Mouse (Mus musculus) heart, adult 2 months (tissue): ENCODE results near the gene St6galnac6. TPM values are rescaled to one million over a fixed set of nuclear protein-coding genes. Genes with fewer than 3 reads are reported as not detected.

Experiments used
- DNase-seq, 2 experiments: peaks; one replicate each; pipeline ENCODE4 v3.0.0; 2021
- H3K27ac ChIP-seq: fragments of 200-600 bp; 2 replicates; pipeline ENCODE4 v1.8.1; 2022
- H3K27me3 ChIP-seq: fragments of 200-500 bp; 2 replicates; pipeline ENCODE4 v1.6.1; 2012; ENCODE audit warnings: mild to moderate bottlenecking, low read length, inconsistent platforms, mixed read lengths; ENCODE audit not compliant: control insufficient read depth, insufficient read depth
- H3K36me3 ChIP-seq: fragments of 200-500 bp; 2 replicates; pipeline ENCODE4 v1.6.1; 2012; ENCODE audit warnings: low read length, inconsistent platforms; ENCODE audit not compliant: control insufficient read depth, insufficient read depth
- H3K4me1 ChIP-seq: fragments of 200-500 bp; 2 replicates; pipeline ENCODE4 v1.6.1; 2011; ENCODE audit warnings: low read length; ENCODE audit not compliant: control insufficient read depth, insufficient read depth
- H3K4me3 ChIP-seq: fragments of 200-600 bp; 2 replicates; pipeline ENCODE4 v1.8.1; 2022
- H3K79me2 ChIP-seq: fragments of 200-500 bp; replicated peaks from 2 replicates; pipeline ENCODE4 v1.6.1; 2012; ENCODE audit warnings: mild to moderate bottlenecking, inconsistent platforms, low read length, moderate library complexity, mixed read lengths; ENCODE audit not compliant: control insufficient read depth, insufficient read depth
- H3K9ac ChIP-seq: fragments of 200-500 bp; 2 replicates; pipeline ENCODE4 v1.6.1; 2012; ENCODE audit warnings: low read depth, mild to moderate bottlenecking, control low read depth, inconsistent platforms, low read length, mixed read lengths
- CTCF ChIP-seq: fragments of 200-600 bp; IDR thresholded peaks from 2 replicates; pipeline ENCODE4 v1.8.1; 2022; ENCODE audit warnings: antibody characterized with exemption, mild to moderate bottlenecking, moderate library complexity
- EP300 ChIP-seq: fragments of 200-500 bp; IDR thresholded peaks from 2 replicates; pipeline ENCODE4 v1.6.1; 2011; ENCODE audit warnings: low read depth, low read length, control low read depth; ENCODE audit not compliant: insufficient read depth
- POLR2A ChIP-seq: fragments of 200-500 bp; IDR thresholded peaks from 2 replicates; pipeline ENCODE4 v1.6.1; 2011; ENCODE audit warnings: mild to moderate bottlenecking, low read depth, low read length, control low read depth; ENCODE audit not compliant: insufficient read depth
- WGBS: fragments of 180-500 bp; shearing (Covaris S2); methylation state at CpG from one replicate; pipeline ENCODE4 v1.1.7; 2018; 5-methylcytosine and 5-hydroxymethylcytosine counted together
- intact Hi-C: fragments of 180-260 bp; cut with DNase I; formaldehyde crosslinking; loops from one replicate; pipeline ENCODE4 v1.15.1; 2025
- polyA plus RNA-seq: library from polyadenylated mRNA; depleted of rRNA; stranded (reverse); fragments of >200 nt; gene quantifications from 2 replicates; pipeline ENCODE4 v1.2.3, GENCODE M21; 2012
- total RNA-seq, 2 experiments: library from RNA; stranded (reverse); gene quantifications; 2 replicates each; pipeline ENCODE4 v1.2.3; 2021

The St6galnac6 gene
- total and polyA plus RNA-seq, 3 experiments = 107 to 129 (median 125) TPM

DNA sequence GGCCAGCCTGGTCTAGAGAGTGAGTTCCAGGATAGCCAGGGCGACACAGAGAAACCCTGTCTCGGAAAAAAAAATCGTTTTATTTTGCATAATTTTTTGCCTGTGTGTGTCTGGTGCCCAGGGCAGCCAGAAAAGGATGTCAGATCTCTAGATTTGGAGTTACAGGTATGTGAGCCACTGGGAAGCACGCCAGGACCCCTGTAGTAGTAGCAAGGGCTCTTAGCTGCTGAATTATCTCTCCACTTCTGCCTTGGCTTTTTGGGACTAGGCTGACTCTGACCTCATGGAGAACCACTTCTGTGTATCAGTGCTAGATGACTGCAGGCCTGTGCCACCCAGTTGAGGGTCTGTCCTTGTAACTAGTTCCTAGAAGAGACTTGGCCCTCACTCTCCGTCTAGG lies 42.3 kb downstream of the St6galnac6 start:
- WGBS = 77% methylated on average over 5 of the region's 5 CpGs

DNA sequence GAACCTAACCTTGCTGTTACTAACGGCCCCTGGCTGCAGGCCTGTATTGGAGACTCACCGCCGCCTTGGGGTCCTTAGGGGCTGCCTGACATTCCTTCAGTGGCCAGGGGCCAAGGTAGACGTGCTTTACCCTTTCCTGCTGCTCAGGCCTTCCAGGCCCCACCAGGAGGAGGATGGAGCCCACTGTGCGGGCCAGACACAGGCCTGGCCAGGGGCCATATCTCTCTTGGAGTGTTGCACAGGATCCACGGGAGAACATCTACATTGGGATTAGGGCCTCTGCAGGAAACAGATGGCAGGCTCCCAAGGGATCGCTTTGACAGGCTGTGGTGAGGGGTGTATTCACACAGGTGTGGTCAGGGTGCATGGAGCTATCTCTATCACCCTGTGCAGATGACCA lies 43.3 kb downstream of the St6galnac6 start:
- peak; percentile 74 to 80 for DNase-seq
- H3K36me3 ChIP-seq = no peaks in the 10 kb centered on the region
- H3K9ac ChIP-seq = no peak overlapping the region
- H3K27me3 ChIP-seq = no peaks in the 10 kb centered on the region
- WGBS = 40% methylated on average over 7 of the region's 7 CpGs
- intact Hi-C loops = no loop called here
- H3K4me1 ChIP-seq = peaks cover 29% of the 10 kb centered on the region
- H3K79me2 ChIP-seq = no peaks in the 10 kb centered on the region
- TF ChIP-seq CTCF (peak; percentile 21), POLR2A (no peak), EP300 (peak; percentile 93)
- no peak overlapping the region for H3K4me3 ChIP-seq
- peak overlapping the region; percentile 95 for H3K27ac ChIP-seq

More for the DNA sequence above, 42.3 kb downstream of the St6galnac6 start:
- H3K27me3 ChIP-seq = no peaks in the 10 kb centered on the region
- intact Hi-C loops = no loop called here
- H3K4me3 ChIP-seq = no peak overlapping the region
- H3K9ac ChIP-seq = no peak overlapping the region
- no peak for DNase-seq
- H3K79me2 ChIP-seq = no peaks in the 10 kb centered on the region
- H3K36me3 ChIP-seq = no peaks in the 10 kb centered on the region
- peaks cover 35% of the 10 kb centered on the region for H3K4me1 ChIP-seq
- peak overlapping the region; percentile 95 for H3K27ac ChIP-seq
- TF ChIP-seq POLR2A (no peak), EP300 (no peak)

DNA sequence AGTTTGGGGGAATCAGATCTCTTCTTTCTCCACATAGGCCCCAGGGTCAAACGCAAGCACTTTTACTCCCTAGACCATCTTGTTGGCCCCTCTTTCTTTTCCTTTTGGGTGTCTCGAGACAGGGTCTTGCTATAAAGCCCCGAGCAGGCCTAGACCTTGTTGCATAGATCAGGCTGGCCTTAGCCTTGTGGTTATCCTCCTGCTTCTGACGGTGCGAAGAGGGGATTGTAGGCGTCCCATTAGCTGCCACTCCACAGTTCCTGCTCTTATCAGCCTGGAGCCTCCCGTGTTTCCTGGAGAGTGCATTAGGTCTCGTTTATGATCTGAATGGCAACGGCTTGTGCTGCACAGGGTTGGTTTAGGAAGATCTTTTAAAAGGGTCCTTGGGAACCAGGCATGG lies 44.6 kb downstream of the St6galnac6 start:
- no peak overlapping the region for H3K4me3 ChIP-seq
- TF ChIP-seq POLR2A (no peak), CTCF (no peak)
- no peaks in the 10 kb centered on the region for H3K27me3 ChIP-seq
- 62% methylated on average over 9 of the region's 9 CpGs for WGBS
- no peak for DNase-seq
- intact Hi-C loops = no loop called here
- no peaks in the 10 kb centered on the region for H3K36me3 ChIP-seq
- 0 out of 2 replicates have a peak, but pooled peaks cover 3% of the 10 kb centered on the region for H3K79me2 ChIP-seq
- H3K27ac ChIP-seq = peak overlapping the region; percentile 95
- H3K4me1 ChIP-seq = peaks cover 28% of the 10 kb centered on the region
- no peak overlapping the region for H3K9ac ChIP-seq

DNA sequence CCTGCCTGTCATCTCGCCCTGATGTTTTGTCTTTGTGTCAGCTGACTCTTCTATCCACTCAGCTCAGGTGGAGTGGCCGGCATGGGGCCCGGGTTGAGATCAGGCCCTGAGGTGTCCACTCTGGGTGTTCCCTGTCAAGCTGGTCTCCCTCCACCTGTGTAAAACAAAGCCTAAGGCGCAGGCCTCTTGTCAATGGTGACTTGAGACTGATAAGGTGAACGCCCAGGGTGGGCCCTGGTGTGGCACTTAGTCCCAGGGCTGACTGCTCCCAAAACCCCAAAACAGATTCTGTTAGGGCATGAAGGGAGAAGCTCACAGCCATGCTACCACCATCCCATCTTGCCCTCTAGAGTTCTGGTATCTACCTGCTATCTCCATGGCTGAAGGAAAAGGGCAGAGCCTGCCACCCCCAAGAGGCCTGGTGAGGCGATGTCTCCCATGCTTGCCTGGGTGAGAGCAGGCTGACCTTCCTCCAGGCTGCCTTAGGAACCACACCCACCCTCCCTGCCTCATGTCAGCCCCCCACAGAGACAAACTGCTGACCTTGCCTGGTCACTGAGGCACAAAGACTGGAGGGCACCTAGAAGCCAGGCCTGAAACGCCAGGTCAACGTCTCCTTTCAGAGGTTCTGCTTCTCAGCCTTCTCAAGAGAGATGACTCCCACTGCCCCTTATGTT lies 45.4 kb downstream of the St6galnac6 start:
- H3K9ac ChIP-seq = 0 out of 2 replicates have a peak overlapping the region, but pooled peaks have one; percentile 6
- 75% methylated on average over 8 of the region's 8 CpGs for WGBS
- H3K36me3 ChIP-seq = no peaks in the 10 kb centered on the region
- H3K4me3 ChIP-seq = no peak overlapping the region
- no peak for DNase-seq
- peak overlapping the region; percentile 95 for H3K27ac ChIP-seq
- 0 out of 2 replicates have a peak, but pooled peaks cover 3% of the 10 kb centered on the region for H3K79me2 ChIP-seq
- peaks cover 27% of the 10 kb centered on the region for H3K4me1 ChIP-seq
- no peaks in the 10 kb centered on the region for H3K27me3 ChIP-seq
- intact Hi-C loops = no loop called here
- no peak for TF ChIP-seq CTCF
- no peak for TF ChIP-seq EP300
- TF ChIP-seq POLR2A = no peak

DNA sequence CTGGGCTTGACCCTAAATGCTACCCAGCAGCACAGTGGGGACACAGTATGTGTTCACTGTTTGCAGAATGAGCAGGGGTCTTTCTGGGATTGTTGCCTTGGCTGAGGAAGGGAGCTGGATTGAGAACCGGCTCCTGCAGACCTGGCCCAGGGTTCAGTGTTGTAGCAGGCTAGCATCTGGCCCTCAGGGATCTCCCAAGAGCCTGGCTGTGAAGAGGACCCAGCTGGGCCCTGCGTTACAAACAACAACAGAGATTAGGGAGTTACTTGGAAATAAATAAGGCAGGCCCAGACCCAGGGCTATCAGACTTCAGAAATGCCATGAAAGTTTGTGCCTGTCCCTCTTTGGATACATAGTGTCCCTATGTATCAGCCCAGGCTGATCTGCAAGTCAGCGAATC lies 46.1 kb downstream of the St6galnac6 start:
- DNase-seq = no peak
- no peaks in the 10 kb centered on the region for H3K27me3 ChIP-seq
- no peaks in the 10 kb centered on the region for H3K36me3 ChIP-seq
- 51% methylated on average over 3 of the region's 3 CpGs for WGBS
- no peak overlapping the region for H3K4me3 ChIP-seq
- peaks cover 26% of the 10 kb centered on the region for H3K4me1 ChIP-seq
- TF ChIP-seq POLR2A = no peak
- no peak; the same call in 1 of the 2 replicates for TF ChIP-seq CTCF
- TF ChIP-seq EP300 = no peak
- H3K79me2 ChIP-seq = peaks cover 3% of the 10 kb centered on the region; the same call in 1 of the 2 replicates
- H3K27ac ChIP-seq = peak overlapping the region; percentile 95
- H3K9ac ChIP-seq = peak overlapping the region; percentile 6; the same call in 1 of the 2 replicates
- intact Hi-C loops = loop anchor here (1.0 kb wide), 1 partner anchor 10 kb away; no protein-coding TSS in a partner anchor

DNA sequence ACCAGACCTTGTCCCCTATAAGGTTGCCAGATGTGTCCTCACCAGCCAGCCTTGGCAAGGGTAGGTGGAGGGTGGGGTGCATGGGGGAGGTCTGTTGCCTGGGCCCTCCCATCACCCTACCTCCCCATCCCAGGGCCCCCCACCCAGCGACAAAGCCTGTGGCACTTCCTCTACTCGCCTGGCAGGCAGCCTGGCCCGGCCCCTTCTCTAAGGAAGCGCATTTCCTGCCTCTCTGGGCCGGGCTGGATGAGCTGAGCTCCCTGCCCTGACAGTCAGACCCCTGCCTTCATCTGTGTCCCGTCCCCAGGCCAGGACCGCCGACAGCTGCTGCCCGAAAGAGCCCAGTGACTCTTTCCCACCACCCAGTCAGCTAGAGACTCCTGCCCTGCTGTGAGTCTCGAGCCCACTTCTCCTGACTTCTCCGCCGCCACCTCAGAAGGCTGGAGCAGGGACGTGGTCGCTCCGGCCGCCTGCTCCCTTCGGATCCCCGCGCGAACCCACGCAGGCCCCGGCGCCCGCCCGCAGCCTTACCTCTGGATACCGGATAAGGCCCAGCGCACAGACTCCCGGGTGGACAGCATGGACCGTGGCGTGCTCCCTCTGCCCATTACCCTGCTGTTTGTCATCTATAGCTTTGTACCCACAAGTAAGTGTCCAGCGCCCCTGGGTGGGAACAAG lies 47.0 kb downstream of the St6galnac6 start, which contains the start of gene Eng:
Gene Eng (plus strand): TSS at position 217 of the 678 bp plus-strand sequence.
- Histone ChIP-seq H3K36me3 (no peaks in the 10 kb centered on the region), H3K27ac (peak within 1 kb of the TSS; percentile 95), H3K4me3 (peak within 1 kb of the TSS; percentile 73), H3K79me2 (peaks cover 3% of the 10 kb centered on the region; the same call in 1 of the 2 replicates), H3K27me3 (no peaks in the 10 kb centered on the region), H3K9ac (peak within 1 kb of the TSS; percentile 97), H3K4me1 (peaks cover 26% of the 10 kb centered on the region)
- intact Hi-C loops = loop anchor here (1.0 kb wide), 1 partner anchor 9 kb away; no protein-coding TSS in a partner anchor
- DNase-seq = peak; percentile 90 to 91
- 21% methylated on average over 31 of the region's 31 CpGs for WGBS
- TF ChIP-seq POLR2A (peak; percentile 89), EP300 (0 out of 2 replicates have a peak, but pooled peaks have one; percentile 64), CTCF (no peak)
